In the genomic region with DNA sequence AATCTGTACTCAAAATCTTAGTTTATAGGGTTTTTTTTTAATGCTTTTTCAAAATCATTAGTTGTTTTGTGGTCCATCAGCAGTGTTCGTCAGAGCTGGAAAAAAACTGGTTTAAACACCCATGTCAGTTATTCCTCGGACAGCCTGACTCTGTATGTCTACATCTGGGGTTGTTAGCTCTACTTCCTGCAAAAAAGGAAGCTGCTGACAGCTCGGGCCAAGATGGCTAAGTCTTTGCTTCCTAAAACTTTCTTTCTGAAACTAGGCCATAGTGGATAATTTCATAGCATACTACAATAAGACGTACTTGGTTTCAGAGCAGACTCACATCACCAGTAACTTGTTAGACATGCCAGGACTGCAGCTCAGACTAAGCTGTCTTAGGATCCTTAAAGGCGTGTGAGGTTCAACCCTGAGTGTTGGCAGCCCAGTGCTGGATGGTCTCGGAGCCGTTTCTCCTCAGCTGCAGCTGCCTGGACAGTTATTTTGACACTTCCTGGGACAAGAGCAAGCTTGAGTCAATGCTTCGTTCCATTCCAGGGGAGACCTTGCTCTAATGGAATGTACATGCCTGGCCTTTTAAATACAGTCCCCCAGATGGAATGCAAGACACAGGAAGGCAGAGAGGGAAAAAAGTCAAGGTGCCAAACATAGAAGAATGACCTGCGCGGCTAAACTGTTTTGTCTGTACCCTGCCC, we compare ENCODE assay signal across 11 mouse cellular contexts.
DNase-seq lines count a peak whose midpoint lies in the region; ATAC-seq and TF ChIP-seq lines count a peak whose summit lies in the region.
"Had no signal": no experiment of that assay in that cellular context is flagged by ENCODE, and none has a peak within 500 bp of the region (broad histone marks: within the 10 kb centered on the region; RNA-seq: fewer than 3 reads in every experiment).

No protein-coding gene starts in this region.

- peak; percentile 54 for DNase-seq in kidney, postnatal 0 days (ENCODE audit: low spot score)
- no peak for DNase-seq in kidney, postnatal 25 days
- peak; percentile 25 for DNase-seq in skeletal muscle tissue, adult 2 months (ENCODE audit: low read depth, low spot score)
- DNase-seq in ovary, adult 18-20 months (ENCODE audit: low spot score) = no peak
- no peak for DNase-seq in left cerebral cortex, postnatal 14 days (ENCODE audit: low spot score in 2 of 2)
- DNase-seq in left cerebral cortex, postnatal 10 days (ENCODE audit: extremely low spot score in 1 of 2, low spot score in 2 of 2) = no peak
- DNase-seq: cerebellum, adult 2 months had no signal

- ATAC-seq in kidney, postnatal 0 days (replicated peaks; ENCODE audit: low FRiP score, low read depth) = no peak
- ATAC-seq in granulocyte monocyte progenitor cell, adult 5-6 weeks (replicated peaks; ENCODE audit: poor library complexity, severe bottlenecking) = peak; percentile 53; the same call in 1 of the 2 replicates
- ATAC-seq in intestine, embryonic 15.5 days = peak; percentile 25; the same call in 1 of the 2 replicates

- 0 out of 2 replicates have a peak overlapping the region, but pooled peaks have one; percentile 51 for H3K27ac ChIP-seq in kidney, postnatal 0 days
- 0 out of 2 replicates have a peak overlapping the region, but pooled peaks have one; percentile 18 for H3K27ac ChIP-seq in intestine, embryonic 15.5 days
- H3K27ac ChIP-seq: forebrain, embryonic 12.5 days had no signal

- no peak overlapping the region for H3K4me2 ChIP-seq in kidney, postnatal 0 days (ENCODE audit: low read length)
- H3K4me2 ChIP-seq in intestine, embryonic 15.5 days (replicated peaks) = no peak overlapping the region
- H3K4me2 ChIP-seq: forebrain, embryonic 12.5 days had no signal

- no peaks in the 10 kb centered on the region for H3K27me3 ChIP-seq in kidney, postnatal 0 days (ENCODE audit: insufficient read depth, low read length)
- H3K27me3 ChIP-seq in intestine, embryonic 15.5 days (replicated peaks) = no peaks in the 10 kb centered on the region
- H3K27me3 ChIP-seq: CH12.LX; forebrain, embryonic 12.5 days had no signal

- intact Hi-C loops in left cerebral cortex, postnatal 14 days (cut with DNase I) = no loop called here
- intact Hi-C loops in left cerebral cortex, postnatal 10 days (cut with DNase I) = no loop called here

- no peaks in the 10 kb centered on the region for H3K9me3 ChIP-seq in kidney, postnatal 0 days (replicated peaks; ENCODE audit: low read length)
- no peaks in the 10 kb centered on the region for H3K9me3 ChIP-seq in intestine, embryonic 15.5 days
- H3K9me3 ChIP-seq: forebrain, embryonic 12.5 days had no signal

- 53% methylated on average over 10 of the region's 10 CpGs for WGBS in kidney, postnatal 0 days
- 50% methylated on average over 10 of the region's 10 CpGs for WGBS in intestine, embryonic 15.5 days

- H3K4me3 ChIP-seq in kidney, postnatal 0 days (replicated peaks; ENCODE audit: low read depth, low read length) = no peak overlapping the region
- H3K4me3 ChIP-seq in intestine, embryonic 15.5 days (replicated peaks) = no peak overlapping the region
- H3K4me3 ChIP-seq: forebrain, embryonic 12.5 days had no signal

- H3K9ac ChIP-seq in kidney, postnatal 0 days (ENCODE audit: low read depth, low read length) = no peak overlapping the region
- no peak overlapping the region for H3K9ac ChIP-seq in intestine, embryonic 15.5 days
- H3K9ac ChIP-seq: forebrain, embryonic 12.5 days had no signal

- TF ChIP-seq CTCF in kidney, postnatal 0 days (IDR thresholded peaks at IDR 0.05; ENCODE audit: low read depth) = no peak

- H3K36me3 ChIP-seq in kidney, postnatal 0 days (ENCODE audit: insufficient read depth, low read length) = no peaks in the 10 kb centered on the region
- no peaks in the 10 kb centered on the region for H3K36me3 ChIP-seq in intestine, embryonic 15.5 days
- H3K36me3 ChIP-seq: forebrain, embryonic 12.5 days had no signal

- H3K4me1 ChIP-seq in kidney, postnatal 0 days (replicated peaks; ENCODE audit: insufficient read depth, low read length) = 0 out of 2 replicates have a peak, but pooled peaks cover 3% of the 10 kb centered on the region
- 0 out of 2 replicates have a peak, but pooled peaks cover 5% of the 10 kb centered on the region for H3K4me1 ChIP-seq in intestine, embryonic 15.5 days (replicated peaks)
- H3K4me1 ChIP-seq: forebrain, embryonic 12.5 days had no signal

Comparison
In these comparisons a context has a peak if more than half of its experiments do, and no peak if none do; other contexts are left out.
1. DNase-seq: peak in kidney, postnatal 0 days (single experiment) and skeletal muscle tissue, adult 2 months (single experiment); none in kidney, postnatal 25 days (0 of 2), ovary, adult 18-20 months (single experiment), left cerebral cortex, postnatal 14 days (0 of 2) and left cerebral cortex, postnatal 10 days (0 of 2).